Mouse (Mus musculus) granulocyte monocyte progenitor cell, adult 5-6 weeks (primary cell): Measurements from ENCODE around the gene Selenok. TPM values are rescaled to one million over a fixed set of nuclear protein-coding genes. Genes with fewer than 3 reads are reported as not detected.

Source experiments
- ATAC-seq: replicated peaks from 2 replicates; pipeline ENCODE4 v1.8.0; 2016; ENCODE audit warnings: mild to moderate bottlenecking, moderate TSS enrichment, inconsistent platforms; ENCODE audit not compliant: poor library complexity, severe bottlenecking
- total RNA-seq, 2 experiments: library from RNA; stranded (forward) in 1 of 2; stranded (reverse) in 1 of 2; fragments of 200-712, 200-1000 nt in 1 of 2; fragments of >200 nt in 1 of 2; fragmentation: Nextera tagmentation in 1 of 2; gene quantifications; 2 replicates each; pipeline ENCODE4 v1.2.3; 2014 to 2017

The Selenok gene
- total RNA-seq (2014; fragmentation: Nextera tagmentation) (98.9 and 114 TPM in 2 replicates), total RNA-seq (2017) (189 and 222 TPM in 2 replicates)

- peak; percentile 95 for ATAC-seq
Measured at GRCm38 (mm10) chr14:29968075-29968821, at the start of gene Selenok. Selenok (plus strand) TSS chr14:29968308.

- no peak for ATAC-seq
Measured at GRCm38 (mm10) chr14:29928966-29929365, 39.1 kb upstream of the Selenok start.

GRCm38 (mm10) chr14:29935516-29935915 lies 32.6 kb upstream of the Selenok start:
- ATAC-seq: no peak

GRCm38 (mm10) chr14:29937466-29937865 lies 30.6 kb upstream of the Selenok start:
- ATAC-seq: no peak

GRCm38 (mm10) chr14:29939600-29940312 lies 28.4 kb upstream of the Selenok start:
- ATAC-seq: no peak

GRCm38 (mm10) chr14:29940313-29940812 lies 27.7 kb upstream of the Selenok start:
- no peak for ATAC-seq

GRCm38 (mm10) chr14:29940877-29941276 lies 27.2 kb upstream of the Selenok start:
- peak; percentile 67 for ATAC-seq

GRCm38 (mm10) chr14:29946761-29947309 lies 21.3 kb upstream of the Selenok start:
- no peak for ATAC-seq

GRCm38 (mm10) chr14:29950805-29951204 lies 17.3 kb upstream of the Selenok start:
- ATAC-seq: peak; percentile 98

GRCm38 (mm10) chr14:29957393-29957792 lies 10.7 kb upstream of the Selenok start:
- ATAC-seq: peak; percentile 30; the same call in 1 of the 2 replicates

GRCm38 (mm10) chr14:29967611-29968010 lies 497 bp upstream of the Selenok start:
- no peak for ATAC-seq

GRCm38 (mm10) chr14:29971446-29971845 lies 3.3 kb downstream of the Selenok start:
- ATAC-seq: no peak

GRCm38 (mm10) chr14:29971993-29972392 lies 3.9 kb downstream of the Selenok start:
- no peak for ATAC-seq

GRCm38 (mm10) chr14:29976927-29977326 lies 8.8 kb downstream of the Selenok start:
- ATAC-seq: no peak

GRCm38 (mm10) chr14:29978254-29979204 lies 10.4 kb downstream of the Selenok start, which contains the start of gene Actr8:
Actr8 (plus strand) TSS chr14:29978337.
- ATAC-seq: peak; percentile 86

GRCm38 (mm10) chr14:29980447-29981205 lies 12.5 kb downstream of the Selenok start:
- peak; percentile 52 for ATAC-seq

GRCm38 (mm10) chr14:29986096-29986495 lies 18.0 kb downstream of the Selenok start:
- no peak for ATAC-seq

GRCm38 (mm10) chr14:29987276-29987675 lies 19.2 kb downstream of the Selenok start:
- no peak for ATAC-seq

GRCm38 (mm10) chr14:29987739-29988138 lies 19.6 kb downstream of the Selenok start:
- ATAC-seq: no peak
